ENCODE assay signal across 19 mouse cellular contexts in genomic region chr9:62155400-62155799, GRCm38 (mm10). TPM values are rescaled to one million over a fixed set of nuclear protein-coding genes. Genes with fewer than 3 reads are reported as not detected.
DNase-seq lines count a peak whose midpoint lies in the region; ATAC-seq lines count a peak whose summit lies in the region.
"Had no signal": no experiment of that assay in that cellular context is flagged by ENCODE, and none has a peak within 500 bp of the region (broad histone marks: within the 10 kb centered on the region; RNA-seq: fewer than 3 reads in every experiment).

No protein-coding gene starts in this region.

- ATAC-seq in hindbrain, embryonic 11.5 days (ENCODE audit: low FRiP score), result no peak
- ATAC-seq in neural tube, embryonic 14.5 days (ENCODE audit: low read depth), result no peak
- ATAC-seq in neural tube, embryonic 15.5 days (ENCODE audit: low FRiP score), result no peak
- ATAC-seq: activated CD4-positive, CD25-positive, alpha-beta regulatory T cell, adult 4 months; forebrain, postnatal 0 days; intestine, embryonic 16.5 days had no signal

- H3K4me1 ChIP-seq in hindbrain, embryonic 10.5 days (replicated peaks), result peaks cover 36% of the 10 kb centered on the region
- 0 out of 2 replicates have a peak, but pooled peaks cover 2% of the 10 kb centered on the region for H3K4me1 ChIP-seq in hindbrain, embryonic 11.5 days (replicated peaks; ENCODE audit: control insufficient read depth, insufficient read depth, low read length)
- H3K4me1 ChIP-seq in neural tube, embryonic 14.5 days (ENCODE audit: control insufficient read depth, insufficient read depth, low read length), result peaks cover 14% of the 10 kb centered on the region; the same call in 1 of the 2 replicates
- H3K4me1 ChIP-seq in neural tube, embryonic 15.5 days, result peaks cover 20% of the 10 kb centered on the region

- H3K27me3 ChIP-seq in hindbrain, embryonic 10.5 days (ENCODE audit: insufficient read depth, poor library complexity, severe bottlenecking), result no peaks in the 10 kb centered on the region
- H3K27me3 ChIP-seq in hindbrain, embryonic 11.5 days (ENCODE audit: control insufficient read depth, insufficient read depth, low read length), result no peaks in the 10 kb centered on the region
- no peaks in the 10 kb centered on the region for H3K27me3 ChIP-seq in neural tube, embryonic 14.5 days (ENCODE audit: control insufficient read depth, insufficient read depth, low read length)
- H3K27me3 ChIP-seq in neural tube, embryonic 15.5 days (replicated peaks), result no peaks in the 10 kb centered on the region
- H3K27me3 ChIP-seq: embryonic facial prominence, embryonic 12.5 days; forebrain, embryonic 12.5 days had no signal

- 83% methylated on average over 6 of the region's 6 CpGs for WGBS in hindbrain, embryonic 10.5 days
- 83% methylated on average over 6 of the region's 6 CpGs for WGBS in hindbrain, embryonic 11.5 days
- 85% methylated on average over 6 of the region's 6 CpGs for WGBS in neural tube, embryonic 14.5 days
- 83% methylated on average over 6 of the region's 6 CpGs for WGBS in neural tube, embryonic 15.5 days

- DNase-seq in cerebellum, adult 9-10 months, result peak; percentile 18
- no peak for DNase-seq in cerebellum, adult 8-10 months
- no peak for DNase-seq in hindbrain, embryonic 10.5 days (ENCODE audit: low spot score)
- no peak for DNase-seq in hindbrain, embryonic 11.5 days (ENCODE audit: low spot score)
- no peak for DNase-seq in testis, postnatal 10 days (ENCODE audit: low spot score)
- DNase-seq: adrenal gland, postnatal 14 days; embryo, embryonic 11 days; forebrain, postnatal 0 days; gastrocnemius, postnatal 36 days; heart, adult 11 months; heart, postnatal 36 days had no signal

- H3K27ac ChIP-seq in hindbrain, embryonic 10.5 days, result peak overlapping the region; percentile 25; the same call in 1 of the 2 replicates
- no peak overlapping the region for H3K27ac ChIP-seq in hindbrain, embryonic 11.5 days (ENCODE audit: low read depth, low read length)
- H3K27ac ChIP-seq in neural tube, embryonic 14.5 days (ENCODE audit: low read depth, low read length), result peak overlapping the region; percentile 16; the same call in 1 of the 2 replicates
- H3K27ac ChIP-seq in neural tube, embryonic 15.5 days (replicated peaks), result no peak overlapping the region
- H3K27ac ChIP-seq: embryonic facial prominence, embryonic 12.5 days; forebrain, embryonic 12.5 days; heart, embryonic 13.5 days; hindbrain, embryonic 14.5 days had no signal

- no peaks in the 10 kb centered on the region for H3K36me3 ChIP-seq in hindbrain, embryonic 10.5 days
- H3K36me3 ChIP-seq in hindbrain, embryonic 11.5 days (ENCODE audit: control insufficient read depth, insufficient read depth, low read length), result no peaks in the 10 kb centered on the region
- no peaks in the 10 kb centered on the region for H3K36me3 ChIP-seq in neural tube, embryonic 14.5 days (ENCODE audit: control insufficient read depth, insufficient read depth, low read length)
- no peaks in the 10 kb centered on the region for H3K36me3 ChIP-seq in neural tube, embryonic 15.5 days
- H3K36me3 ChIP-seq: embryonic facial prominence, embryonic 12.5 days; forebrain, embryonic 12.5 days; heart, embryonic 13.5 days had no signal

- no peak overlapping the region for H3K9ac ChIP-seq in hindbrain, embryonic 11.5 days (ENCODE audit: low read depth, low read length)
- H3K9ac ChIP-seq in neural tube, embryonic 14.5 days (replicated peaks; ENCODE audit: low read depth, low read length), result no peak overlapping the region
- no peak overlapping the region for H3K9ac ChIP-seq in neural tube, embryonic 15.5 days (replicated peaks)
- H3K9ac ChIP-seq: embryonic facial prominence, embryonic 12.5 days; forebrain, embryonic 12.5 days; forebrain, postnatal 0 days; heart, embryonic 13.5 days; hindbrain, embryonic 14.5 days had no signal

- H3K9me3 ChIP-seq in hindbrain, embryonic 10.5 days, result no peaks in the 10 kb centered on the region
- H3K9me3 ChIP-seq in hindbrain, embryonic 11.5 days (ENCODE audit: control insufficient read depth, low read length), result no peaks in the 10 kb centered on the region
- no peaks in the 10 kb centered on the region for H3K9me3 ChIP-seq in neural tube, embryonic 14.5 days (ENCODE audit: control insufficient read depth, low read length)
- no peaks in the 10 kb centered on the region for H3K9me3 ChIP-seq in neural tube, embryonic 15.5 days (replicated peaks)
- H3K9me3 ChIP-seq: embryonic facial prominence, embryonic 12.5 days; forebrain, embryonic 12.5 days; heart, embryonic 13.5 days had no signal

- no peak overlapping the region for H3K4me3 ChIP-seq in hindbrain, embryonic 10.5 days
- no peak overlapping the region for H3K4me3 ChIP-seq in hindbrain, embryonic 11.5 days (ENCODE audit: low read depth, low read length)
- H3K4me3 ChIP-seq in neural tube, embryonic 14.5 days (ENCODE audit: low read depth, low read length), result no peak overlapping the region
- no peak overlapping the region for H3K4me3 ChIP-seq in neural tube, embryonic 15.5 days (replicated peaks)
- H3K4me3 ChIP-seq: embryonic facial prominence, embryonic 12.5 days; forebrain, embryonic 12.5 days; heart, embryonic 13.5 days had no signal

- H3K4me2 ChIP-seq in hindbrain, embryonic 11.5 days (replicated peaks; ENCODE audit: low read depth, low read length), result no peak overlapping the region
- no peak overlapping the region for H3K4me2 ChIP-seq in neural tube, embryonic 14.5 days (ENCODE audit: low read depth, low read length)
- H3K4me2 ChIP-seq in neural tube, embryonic 15.5 days, result no peak overlapping the region
- H3K4me2 ChIP-seq: embryonic facial prominence, embryonic 12.5 days; forebrain, embryonic 12.5 days; heart, embryonic 13.5 days; hindbrain, embryonic 14.5 days had no signal

RNA-seq across cellular contexts. Expression of gene Glce, which starts 32.9 kb away (rescaled TPM):
- 16.5 and 19.7 TPM in 2 replicates for polyA plus RNA-seq in hindbrain, embryonic 10.5 days (2016; fragmentation: Nextera tagmentation; extraction: Ambion mirVana)
- polyA plus RNA-seq in hindbrain, embryonic 11.5 days (2014; fragmentation: Nextera tagmentation; extraction: Ambion mirVana), result 21.3 and 23.7 TPM in 2 replicates
- polyA plus RNA-seq in neural tube, embryonic 14.5 days (2014; fragmentation: Nextera tagmentation; extraction: Ambion mirVana), result 25.1 and 32.6 TPM in 2 replicates
- 20.0 and 22.1 TPM in 2 replicates for polyA plus RNA-seq in neural tube, embryonic 15.5 days (2015; fragmentation: Nextera tagmentation; extraction: Ambion mirVana)

Comparison
In these comparisons a context has a peak if more than half of its experiments do, and no peak if none do; other contexts are left out.
1. H3K27ac ChIP-seq: peak in hindbrain, embryonic 10.5 days (single experiment) and neural tube, embryonic 14.5 days (single experiment); none in hindbrain, embryonic 11.5 days (single experiment) and neural tube, embryonic 15.5 days (single experiment).